Comparison of ENCODE assay signal across 19 mouse cellular contexts in the genomic region with DNA sequence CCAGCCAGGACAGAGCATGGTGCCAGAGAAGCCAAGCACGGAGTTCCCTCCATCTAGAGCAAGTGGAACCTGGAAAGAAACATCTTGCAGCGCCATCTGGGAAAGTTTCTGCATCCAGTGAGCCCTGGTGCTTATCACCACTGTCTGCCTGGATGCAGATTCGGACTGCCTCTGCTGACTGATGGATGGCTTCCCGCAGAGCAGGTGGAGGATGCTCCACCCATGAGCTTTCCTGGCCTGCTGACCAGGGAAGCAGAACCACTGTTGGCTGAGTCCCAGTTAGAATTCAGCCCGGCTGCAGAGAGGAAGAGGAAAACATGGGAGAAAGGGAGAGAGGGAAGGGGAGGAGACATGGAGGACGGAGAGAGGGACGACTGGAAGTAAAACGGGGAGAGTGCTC. TPM values are rescaled to one million over a fixed set of nuclear protein-coding genes. Genes with fewer than 3 reads are reported as not detected.
A peak's percentile ranks its signal among the peaks of the same experiment; 100 is the strongest.
DNase-seq lines count a peak whose midpoint lies in the region; ATAC-seq lines count a peak whose summit lies in the region.
"Had no signal": no experiment of that assay in that cellular context is flagged by ENCODE, and none has a peak within 500 bp of the region (broad histone marks: within the 10 kb centered on the region; RNA-seq: fewer than 3 reads in every experiment).

No protein-coding gene starts in this region.

- H3K4me2 ChIP-seq in kidney, embryonic 16.5 days (replicated peaks; ENCODE audit: low read depth, low read length): no peak overlapping the region
- H3K4me2 ChIP-seq: hindbrain, embryonic 15.5 days; limb, embryonic 15.5 days had no signal

- no peak overlapping the region for H3K4me3 ChIP-seq in kidney, embryonic 16.5 days (ENCODE audit: low read length)
- H3K4me3 ChIP-seq: hindbrain, embryonic 15.5 days; limb, embryonic 15.5 days had no signal

- DNase-seq in adrenal gland, postnatal 14 days: peak; percentile 52
- no peak for DNase-seq in adrenal gland, postnatal 10 days
- peak; percentile 60 for DNase-seq in kidney, adult 18-20 months
- DNase-seq in gastrocnemius, postnatal 25 days: peak; percentile 51
- DNase-seq in kidney, adult 8-10 months: peak; percentile 49
- DNase-seq in T-cell, adult 2 months (ENCODE audit: low spot score): no peak
- DNase-seq in layer of hippocampus, postnatal 10 days (ENCODE audit: low spot score in 2 of 2): no peak
- DNase-seq: cerebellum, adult 11 months; cerebellum, postnatal 14 days; right cerebral cortex, adult 18-20 months had no signal

- no peaks in the 10 kb centered on the region for H3K27me3 ChIP-seq in kidney, embryonic 16.5 days (ENCODE audit: insufficient read depth, low read length)
- H3K27me3 ChIP-seq: hindbrain, embryonic 15.5 days; limb, embryonic 15.5 days had no signal

- H3K4me1 ChIP-seq in kidney, embryonic 16.5 days (ENCODE audit: insufficient read depth, low read length): peaks cover 2% of the 10 kb centered on the region; the same call in 1 of the 2 replicates
- H3K4me1 ChIP-seq: hindbrain, embryonic 15.5 days had no signal

- no peak overlapping the region for H3K27ac ChIP-seq in kidney, embryonic 16.5 days (ENCODE audit: low read length)
- H3K27ac ChIP-seq: hindbrain, embryonic 15.5 days; kidney, postnatal 0 days; limb, embryonic 15.5 days had no signal

- no peak for ATAC-seq in kidney, embryonic 16.5 days (ENCODE audit: low FRiP score, low TSS enrichment)
- ATAC-seq: CD4-positive, CD25-positive, alpha-beta regulatory T cell, adult 4 months; forebrain, embryonic 14.5 days had no signal

- no peaks in the 10 kb centered on the region for H3K9me3 ChIP-seq in kidney, embryonic 16.5 days (ENCODE audit: low read length)
- H3K9me3 ChIP-seq: hindbrain, embryonic 15.5 days; limb, embryonic 15.5 days had no signal

- H3K36me3 ChIP-seq in kidney, embryonic 16.5 days (ENCODE audit: insufficient read depth, low read length): no peaks in the 10 kb centered on the region
- H3K36me3 ChIP-seq: G1E; hindbrain, embryonic 15.5 days; limb, embryonic 15.5 days had no signal

- 56% methylated on average over 8 of the region's 8 CpGs for WGBS in kidney, embryonic 16.5 days

- H3K9ac ChIP-seq in kidney, embryonic 16.5 days (replicated peaks; ENCODE audit: low read length): no peak overlapping the region
- H3K9ac ChIP-seq: hindbrain, embryonic 15.5 days; limb, embryonic 15.5 days had no signal

RNA-seq across cellular contexts. Expression of a gene that starts 19.4 kb away (rescaled TPM):
- 106 and 116 TPM in 2 replicates for total RNA-seq in adrenal gland, postnatal 14 days (2021)
- 100 to 1,000 TPM; 113 to 117 TPM for total RNA-seq in adrenal gland, postnatal 10 days (2021)
- polyA plus RNA-seq in kidney, embryonic 16.5 days (2015; fragmentation: Nextera tagmentation; extraction: Ambion mirVana): 253 and 262 TPM in 2 replicates
- 10 to 100 TPM; 28.0 to 28.1 TPM for total RNA-seq in gastrocnemius, postnatal 25 days (2021)
- total RNA-seq in layer of hippocampus, postnatal 10 days (2021): 10 to 100 TPM; 70.7 to 82.3 TPM

RNA-seq across cellular contexts. Expression of a gene that starts 19.8 kb away (rescaled TPM):
- 2,387 and 2,670 TPM in 2 replicates for total RNA-seq in adrenal gland, postnatal 14 days (2021)
- total RNA-seq in adrenal gland, postnatal 10 days (2021): 1,000 to 10,000 TPM; 2,747 to 2,903 TPM
- 1,211 and 1,278 TPM in 2 replicates for polyA plus RNA-seq in kidney, embryonic 16.5 days (2015; fragmentation: Nextera tagmentation; extraction: Ambion mirVana)
- 1,000 to 10,000 TPM; 1,728 to 1,814 TPM for total RNA-seq in gastrocnemius, postnatal 25 days (2021)
- 100 to 1,000 TPM; 930 to 997 TPM for total RNA-seq in layer of hippocampus, postnatal 10 days (2021)

RNA-seq across cellular contexts. Expression of a gene that starts 19.9 kb away (rescaled TPM):
- 0.64 TPM in 1 of 2 replicates, not detected in the other for total RNA-seq in adrenal gland, postnatal 14 days (2021)
- total RNA-seq in adrenal gland, postnatal 10 days (2021): not detected
- polyA plus RNA-seq in kidney, embryonic 16.5 days (2015; fragmentation: Nextera tagmentation; extraction: Ambion mirVana): 3.4 and 4.2 TPM in 2 replicates
- not detected for total RNA-seq in gastrocnemius, postnatal 25 days (2021)
- under 1 TPM in 1 of 2 experiments, not detected in 1; 0.51 TPM for total RNA-seq in layer of hippocampus, postnatal 10 days (2021)
- total RNA-seq: G1E; megakaryocyte-erythroid progenitor cell, adult 5-6 weeks had no signal
- polyA plus RNA-seq: CD4-positive, CD25-positive, alpha-beta regulatory T cell, adult 4 months; heart, embryonic 16.5 days had no signal

RNA-seq across cellular contexts. Expression of a gene that starts 40.4 kb away (rescaled TPM):
- 27.8 and 31.6 TPM in 2 replicates for total RNA-seq in adrenal gland, postnatal 14 days (2021)
- total RNA-seq in adrenal gland, postnatal 10 days (2021): 10 to 100 TPM; 28.3 to 32.8 TPM
- 2.3 and 2.4 TPM in 2 replicates for polyA plus RNA-seq in kidney, embryonic 16.5 days (2015; fragmentation: Nextera tagmentation; extraction: Ambion mirVana)
- total RNA-seq in gastrocnemius, postnatal 25 days (2021): under 1 TPM; 0.67 to 0.70 TPM
- total RNA-seq in layer of hippocampus, postnatal 10 days (2021): 10 to 100 TPM in 1 of 2 experiments, 1 to 10 TPM in 1; 9.0 to 13.1 TPM
- total RNA-seq: megakaryocyte-erythroid progenitor cell, adult 5-6 weeks had no signal

RNA-seq across cellular contexts. Expression of a gene that starts 48.4 kb away (rescaled TPM):
- total RNA-seq in adrenal gland, postnatal 14 days (2021): 16.9 and 31.7 TPM in 2 replicates
- 10 to 100 TPM; 18.9 to 21.8 TPM for total RNA-seq in adrenal gland, postnatal 10 days (2021)
- polyA plus RNA-seq in kidney, embryonic 16.5 days (2015; fragmentation: Nextera tagmentation; extraction: Ambion mirVana): 10.0 and 10.9 TPM in 2 replicates
- 1 to 10 TPM; 3.9 to 5.0 TPM for total RNA-seq in gastrocnemius, postnatal 25 days (2021)
- total RNA-seq in layer of hippocampus, postnatal 10 days (2021): 1 to 10 TPM; 4.2 to 4.8 TPM

Comparison
In these comparisons a context has a peak if more than half of its experiments do, and no peak if none do; other contexts are left out.
1. DNase-seq: peak in adrenal gland, postnatal 14 days (single experiment), kidney, adult 18-20 months (single experiment), gastrocnemius, postnatal 25 days (single experiment) and kidney, adult 8-10 months (2 of 2); none in adrenal gland, postnatal 10 days (single experiment), T-cell, adult 2 months (single experiment) and layer of hippocampus, postnatal 10 days (0 of 2).